ENCODE assay signal across 8 mouse cellular contexts in genomic region chr7:45123186-45123570, GRCm38 (mm10). TPM values are rescaled to one million over a fixed set of nuclear protein-coding genes. Genes with fewer than 3 reads are reported as not detected.
DNase-seq lines count a peak whose midpoint lies in the region; ATAC-seq and TF ChIP-seq lines count a peak whose summit lies in the region.

No protein-coding gene starts in this region.

- 17% methylated on average over 12 of the region's 12 CpGs for WGBS in heart, embryonic 13.5 days
- WGBS in limb, embryonic 11.5 days: 23% methylated on average over 12 of the region's 12 CpGs
- 23% methylated on average over 12 of the region's 12 CpGs for WGBS in neural tube, embryonic 12.5 days

- intact Hi-C loops in heart, postnatal 10 days (cut with DNase I): loop anchor here (5.0 kb wide), 1 partner anchor 41 kb away; no protein-coding TSS in a partner anchor

- DNase-seq in heart, postnatal 10 days: no peak
- DNase-seq in limb, embryonic 11.5 days (ENCODE audit: low spot score): no peak
- no peak for DNase-seq in layer of hippocampus, adult 9-11 months
- DNase-seq in frontal cortex, postnatal 10 days (ENCODE audit: low spot score in 2 of 2): no peak

- TF ChIP-seq POLR2A in ES-Bruce4 (IDR thresholded peaks at IDR 0.05; ENCODE audit: insufficient read depth, low read length): no peak
- no peak for TF ChIP-seq POLR2A in embryonic fibroblast, embryonic 13.5 days (IDR thresholded peaks at IDR 0.05; ENCODE audit: low read depth, low read length)

- H3K9me3 ChIP-seq in heart, embryonic 13.5 days: no peaks in the 10 kb centered on the region
- H3K9me3 ChIP-seq in ES-Bruce4 (replicated peaks; ENCODE audit: control insufficient read depth, insufficient read depth, low read length, poor library complexity, severe bottlenecking): no peaks in the 10 kb centered on the region
- H3K9me3 ChIP-seq in limb, embryonic 11.5 days (ENCODE audit: control insufficient read depth, low read length): no peaks in the 10 kb centered on the region
- H3K9me3 ChIP-seq in neural tube, embryonic 12.5 days: no peaks in the 10 kb centered on the region

- H3K27ac ChIP-seq in heart, embryonic 13.5 days (replicated peaks): peak overlapping the region; percentile 94
- peak overlapping the region; percentile 78 for H3K27ac ChIP-seq in ES-Bruce4 (ENCODE audit: insufficient read depth, low read length)
- H3K27ac ChIP-seq in embryonic fibroblast, embryonic 13.5 days (ENCODE audit: insufficient read depth, low read length): peak overlapping the region; percentile 66; the same call in 1 of the 2 replicates
- 0 out of 2 replicates have a peak overlapping the region, but pooled peaks have one; percentile 80 for H3K27ac ChIP-seq in limb, embryonic 11.5 days (replicated peaks; ENCODE audit: low read depth, low read length)
- H3K27ac ChIP-seq in neural tube, embryonic 12.5 days: no peak overlapping the region

- no peak for ATAC-seq in heart, embryonic 13.5 days (ENCODE audit: extremely low read depth, insufficient number of reproducible peaks, low FRiP score, low TSS enrichment)
- ATAC-seq in limb, embryonic 11.5 days (ENCODE audit: insufficient number of reproducible peaks, low FRiP score, low TSS enrichment, low read depth): no peak
- no peak for ATAC-seq in neural tube, embryonic 12.5 days (ENCODE audit: low FRiP score, low read depth)

- no peaks in the 10 kb centered on the region for H3K27me3 ChIP-seq in heart, embryonic 13.5 days (replicated peaks)
- no peaks in the 10 kb centered on the region for H3K27me3 ChIP-seq in ES-Bruce4 (ENCODE audit: control insufficient read depth, insufficient read depth, low read length, poor library complexity, severe bottlenecking)
- no peaks in the 10 kb centered on the region for H3K27me3 ChIP-seq in limb, embryonic 11.5 days (ENCODE audit: control insufficient read depth, insufficient read depth, low read length)
- no peaks in the 10 kb centered on the region for H3K27me3 ChIP-seq in neural tube, embryonic 12.5 days (replicated peaks)

- TF ChIP-seq EP300 in ES-Bruce4 (IDR thresholded peaks at IDR 0.05; ENCODE audit: insufficient read depth, low read depth, low read length): no peak

- H3K4me3 ChIP-seq in heart, embryonic 13.5 days: peak overlapping the region; percentile 85
- peak overlapping the region; percentile 91 for H3K4me3 ChIP-seq in ES-Bruce4 (ENCODE audit: low read depth, low read length)
- H3K4me3 ChIP-seq in embryonic fibroblast, embryonic 13.5 days (ENCODE audit: insufficient read depth, low read length): peak overlapping the region; percentile 86
- peak overlapping the region; percentile 96 for H3K4me3 ChIP-seq in limb, embryonic 11.5 days (ENCODE audit: low read depth, low read length)
- H3K4me3 ChIP-seq in neural tube, embryonic 12.5 days: peak overlapping the region; percentile 92

- H3K4me2 ChIP-seq in heart, embryonic 13.5 days: peak overlapping the region; percentile 76
- peak overlapping the region; percentile 86 for H3K4me2 ChIP-seq in limb, embryonic 11.5 days (ENCODE audit: low read depth, severe bottlenecking)
- H3K4me2 ChIP-seq in neural tube, embryonic 12.5 days (replicated peaks): peak overlapping the region; percentile 78

- H3K36me3 ChIP-seq in heart, embryonic 13.5 days: peaks cover 81% of the 10 kb centered on the region
- peaks cover 69% of the 10 kb centered on the region for H3K36me3 ChIP-seq in ES-Bruce4 (ENCODE audit: control insufficient read depth, insufficient read depth, low read length, poor library complexity, severe bottlenecking)
- peaks cover 53% of the 10 kb centered on the region for H3K36me3 ChIP-seq in limb, embryonic 11.5 days (ENCODE audit: control insufficient read depth, insufficient read depth, low read length)
- H3K36me3 ChIP-seq in neural tube, embryonic 12.5 days: peaks cover 68% of the 10 kb centered on the region

- TF ChIP-seq CTCF in ES-Bruce4 (IDR thresholded peaks at IDR 0.05; ENCODE audit: low read depth, low read length): no peak
- TF ChIP-seq CTCF in embryonic fibroblast, embryonic 13.5 days (IDR thresholded peaks at IDR 0.05; ENCODE audit: borderline replicate concordance, insufficient read depth, low read length): no peak

- H3K9ac ChIP-seq in heart, embryonic 13.5 days: peak overlapping the region; percentile 96
- H3K9ac ChIP-seq in ES-Bruce4 (ENCODE audit: low read depth, poor library complexity, severe bottlenecking): peak overlapping the region; percentile 90
- H3K9ac ChIP-seq in limb, embryonic 11.5 days (ENCODE audit: low read length): peak overlapping the region; percentile 99
- peak overlapping the region; percentile 97 for H3K9ac ChIP-seq in neural tube, embryonic 12.5 days

- H3K4me1 ChIP-seq in heart, embryonic 13.5 days: peaks cover 58% of the 10 kb centered on the region
- peaks cover 2% of the 10 kb centered on the region for H3K4me1 ChIP-seq in ES-Bruce4 (ENCODE audit: control insufficient read depth, insufficient read depth, low read length)
- 0 out of 2 replicates have a peak, but pooled peaks cover 5% of the 10 kb centered on the region for H3K4me1 ChIP-seq in embryonic fibroblast, embryonic 13.5 days (ENCODE audit: control insufficient read depth, insufficient read depth, low read length)
- peaks cover 33% of the 10 kb centered on the region for H3K4me1 ChIP-seq in limb, embryonic 11.5 days (ENCODE audit: control insufficient read depth, insufficient read depth, low read length)
- H3K4me1 ChIP-seq in neural tube, embryonic 12.5 days: peaks cover 35% of the 10 kb centered on the region

RNA-seq across cellular contexts. Expression of gene Rps11, which starts 1.1 kb away (rescaled TPM):
- 982 and 1,095 TPM in 2 replicates for polyA plus RNA-seq in heart, embryonic 13.5 days (2015; fragmentation: Nextera tagmentation; extraction: Ambion mirVana)
- 100 to 1,000 TPM; 752 to 773 TPM for total RNA-seq in heart, postnatal 10 days (2021)
- polyA plus RNA-seq in ES-Bruce4 (2011; ENCODE audit: insufficient read depth, insufficient read length, low read depth, missing spikeins): 2,753 and 2,969 TPM in 2 replicates
- 1,929 and 1,977 TPM in 2 replicates for polyA plus RNA-seq in embryonic fibroblast, embryonic 13.5 days (2011; ENCODE audit: insufficient read length, low read depth, missing spikeins)
- polyA plus RNA-seq in limb, embryonic 11.5 days (2014; fragmentation: Nextera tagmentation; extraction: Ambion mirVana): 1,759 and 1,785 TPM in 2 replicates
- polyA plus RNA-seq in neural tube, embryonic 12.5 days (2016; fragmentation: Nextera tagmentation; extraction: Ambion mirVana): 1,089 and 1,117 TPM in 2 replicates

RNA-seq across cellular contexts. Expression of gene Rpl13a, which starts 5.4 kb away (rescaled TPM):
- polyA plus RNA-seq in heart, embryonic 13.5 days (2015; fragmentation: Nextera tagmentation; extraction: Ambion mirVana): 688 and 785 TPM in 2 replicates
- total RNA-seq in heart, postnatal 10 days (2021): 100 to 1,000 TPM; 809 to 865 TPM
- polyA plus RNA-seq in ES-Bruce4 (2011; ENCODE audit: insufficient read depth, insufficient read length, low read depth, missing spikeins): 3,729 and 4,020 TPM in 2 replicates
- 3,288 and 3,370 TPM in 2 replicates for polyA plus RNA-seq in embryonic fibroblast, embryonic 13.5 days (2011; ENCODE audit: insufficient read length, low read depth, missing spikeins)
- polyA plus RNA-seq in limb, embryonic 11.5 days (2014; fragmentation: Nextera tagmentation; extraction: Ambion mirVana): 1,469 and 1,490 TPM in 2 replicates
- 974 and 1,017 TPM in 2 replicates for polyA plus RNA-seq in neural tube, embryonic 12.5 days (2016; fragmentation: Nextera tagmentation; extraction: Ambion mirVana)

RNA-seq across cellular contexts. Expression of gene Gm45713, which starts 12.9 kb away (rescaled TPM):
- 0.17 TPM in 1 of 2 replicates, not detected in the other for polyA plus RNA-seq in heart, embryonic 13.5 days (2015; fragmentation: Nextera tagmentation; extraction: Ambion mirVana)
- total RNA-seq in heart, postnatal 10 days (2021): not detected
- polyA plus RNA-seq in ES-Bruce4 (2011; ENCODE audit: insufficient read depth, insufficient read length, low read depth, missing spikeins): not detected in 2 replicates
- 1.8 TPM in 2 replicates for polyA plus RNA-seq in embryonic fibroblast, embryonic 13.5 days (2011; ENCODE audit: insufficient read length, low read depth, missing spikeins)
- 0.45 TPM in 1 of 2 replicates, not detected in the other for polyA plus RNA-seq in limb, embryonic 11.5 days (2014; fragmentation: Nextera tagmentation; extraction: Ambion mirVana)
- polyA plus RNA-seq in neural tube, embryonic 12.5 days (2016; fragmentation: Nextera tagmentation; extraction: Ambion mirVana): not detected in 2 replicates

RNA-seq across cellular contexts. Expression of gene Flt3l, which starts 13.1 kb away (rescaled TPM):
- polyA plus RNA-seq in heart, embryonic 13.5 days (2015; fragmentation: Nextera tagmentation; extraction: Ambion mirVana): 0.88 and 1.0 TPM in 2 replicates
- 1 to 10 TPM; 5.7 to 6.5 TPM for total RNA-seq in heart, postnatal 10 days (2021)
- 3.0 and 3.7 TPM in 2 replicates for polyA plus RNA-seq in ES-Bruce4 (2011; ENCODE audit: insufficient read depth, insufficient read length, low read depth, missing spikeins)
- 9.4 and 17.1 TPM in 2 replicates for polyA plus RNA-seq in embryonic fibroblast, embryonic 13.5 days (2011; ENCODE audit: insufficient read length, low read depth, missing spikeins)
- polyA plus RNA-seq in limb, embryonic 11.5 days (2014; fragmentation: Nextera tagmentation; extraction: Ambion mirVana): 0.33 and 0.44 TPM in 2 replicates
- 1.0 and 1.3 TPM in 2 replicates for polyA plus RNA-seq in neural tube, embryonic 12.5 days (2016; fragmentation: Nextera tagmentation; extraction: Ambion mirVana)

RNA-seq across cellular contexts. Expression of gene Fcgrt, which starts 19.5 kb away (rescaled TPM):
- polyA plus RNA-seq in heart, embryonic 13.5 days (2015; fragmentation: Nextera tagmentation; extraction: Ambion mirVana): 38.0 and 38.1 TPM in 2 replicates
- total RNA-seq in heart, postnatal 10 days (2021): 10 to 100 TPM; 65.4 to 69.2 TPM
- 2.0 and 2.5 TPM in 2 replicates for polyA plus RNA-seq in ES-Bruce4 (2011; ENCODE audit: insufficient read depth, insufficient read length, low read depth, missing spikeins)
- polyA plus RNA-seq in embryonic fibroblast, embryonic 13.5 days (2011; ENCODE audit: insufficient read length, low read depth, missing spikeins): 41.5 and 64.3 TPM in 2 replicates
- 8.0 and 9.8 TPM in 2 replicates for polyA plus RNA-seq in limb, embryonic 11.5 days (2014; fragmentation: Nextera tagmentation; extraction: Ambion mirVana)
- polyA plus RNA-seq in neural tube, embryonic 12.5 days (2016; fragmentation: Nextera tagmentation; extraction: Ambion mirVana): 14.1 and 15.7 TPM in 2 replicates
